Mouse (Mus musculus): ENCODE data around the gene Cep55. TPM values are rescaled to one million over a fixed set of nuclear protein-coding genes. Genes with fewer than 3 reads are reported as not detected.

The Cep55 gene
- polyA plus RNA-seq, 1 experiment from 2014 or later, result 28.5 TPM

- ATAC-seq (ENCODE audit: insufficient number of reproducible peaks, insufficient read depth, low FRiP score, low read depth), result no peak
- Histone ChIP-seq H3K27me3 (ENCODE audit: control insufficient read depth, insufficient read depth, low read length) (peaks cover 6% of the 10 kb centered on the region; the same call in 1 of the 2 replicates), H3K4me1 (ENCODE audit: control insufficient read depth, insufficient read depth, low read length) (no peaks in the 10 kb centered on the region), H3K4me2 (replicated peaks; ENCODE audit: low read depth, low read length) (no peak overlapping the region), H3K9me3 (ENCODE audit: control insufficient read depth, low read depth, low read length) (no peaks in the 10 kb centered on the region), H3K36me3 (ENCODE audit: control insufficient read depth, insufficient read depth, low read length) (no peaks in the 10 kb centered on the region), H3K9ac (replicated peaks; ENCODE audit: low read depth, low read length) (no peak overlapping the region), H3K4me3 (ENCODE audit: low read depth, low read length) (no peak overlapping the region), H3K27ac (ENCODE audit: low read length) (no peak overlapping the region)
- 81% methylated on average over 5 of the region's 5 CpGs for WGBS
These were observed 65.4 kb downstream of the Cep55 start for GRCm38 (mm10) chr19:38120123-38120760.

GRCm38 (mm10) chr19:38123921-38124320 lies 69.1 kb downstream of the Cep55 start:
- Histone ChIP-seq H3K27ac (ENCODE audit: low read length) (no peak overlapping the region), H3K4me1 (ENCODE audit: control insufficient read depth, insufficient read depth, low read length) (no peaks in the 10 kb centered on the region), H3K4me3 (ENCODE audit: low read depth, low read length) (peak overlapping the region; percentile 51), H3K27me3 (ENCODE audit: control insufficient read depth, insufficient read depth, low read length) (peaks cover 6% of the 10 kb centered on the region; the same call in 1 of the 2 replicates), H3K4me2 (replicated peaks; ENCODE audit: low read depth, low read length) (peak overlapping the region; percentile 89), H3K9ac (replicated peaks; ENCODE audit: low read depth, low read length) (no peak overlapping the region), H3K36me3 (ENCODE audit: control insufficient read depth, insufficient read depth, low read length) (no peaks in the 10 kb centered on the region), H3K9me3 (ENCODE audit: control insufficient read depth, low read depth, low read length) (no peaks in the 10 kb centered on the region)
- WGBS, result 31% methylated on average over 9 of the region's 9 CpGs
- ATAC-seq (ENCODE audit: insufficient number of reproducible peaks, insufficient read depth, low FRiP score, low read depth), result no peak

Other genes with a start within 250 kb of the Cep55 start
- 22.7 and 25.1 TPM in 2 replicates for gene Myof, start 11.4 kb upstream of the Cep55 start, polyA plus RNA-seq (2014; fragmentation: Nextera tagmentation; extraction: Ambion mirVana)
- gene Ffar4, start 42.1 kb downstream of the Cep55 start, polyA plus RNA-seq (2014; fragmentation: Nextera tagmentation; extraction: Ambion mirVana), result 4.3 and 6.2 TPM in 2 replicates
- gene Rbp4, start 70.3 kb downstream of the Cep55 start, polyA plus RNA-seq (2014; fragmentation: Nextera tagmentation; extraction: Ambion mirVana), result 19.9 and 21.4 TPM in 2 replicates
- gene Pde6c, start 77.8 kb downstream of the Cep55 start, polyA plus RNA-seq (2014; fragmentation: Nextera tagmentation; extraction: Ambion mirVana), result 0.15 and 0.27 TPM in 2 replicates
- 32.2 and 36.7 TPM in 2 replicates for gene Fra10ac1, start 169.1 kb downstream of the Cep55 start, polyA plus RNA-seq (2014; fragmentation: Nextera tagmentation; extraction: Ambion mirVana)
- 1.1 and 1.3 TPM in 2 replicates for gene Lgi1, start 209.5 kb downstream of the Cep55 start, polyA plus RNA-seq (2014; fragmentation: Nextera tagmentation; extraction: Ambion mirVana)

Measured in stomach, embryonic 14.5 days (tissue).